Mouse (Mus musculus): Measurements from ENCODE around the gene Pelo. TPM values are rescaled to one million over a fixed set of nuclear protein-coding genes. Genes with fewer than 3 reads are reported as not detected.

Pelo gene
- polyA plus RNA-seq, 1 experiment = 23.7 TPM

- H3K27me3 ChIP-seq (ENCODE audit: control insufficient read depth, insufficient read depth, insufficient read length) = no peaks in the 10 kb centered on the region
- no peak overlapping the region for H3K4me3 ChIP-seq
- H3K36me3 ChIP-seq (ENCODE audit: control insufficient read depth, insufficient read depth) = no peaks in the 10 kb centered on the region
- no peak for TF ChIP-seq REST (IDR thresholded peaks at IDR 0.05; ENCODE audit: insufficient read depth, insufficient read length)
- TF ChIP-seq E2F4 (IDR thresholded peaks at IDR 0.05; ENCODE audit: insufficient read depth) = no peak
- TF ChIP-seq TCF12 (IDR thresholded peaks at IDR 0.05; ENCODE audit: insufficient read depth, poor library complexity, severe bottlenecking) = no peak
- TF ChIP-seq POLR2A (IDR thresholded peaks at IDR 0.05; ENCODE audit: insufficient read length, low read depth) = no peak
- no peak for TF ChIP-seq SRF (IDR thresholded peaks at IDR 0.05; ENCODE audit: control insufficient read depth, insufficient read length, low read depth)
- no peak for TF ChIP-seq USF1 (IDR thresholded peaks at IDR 0.05; ENCODE audit: low read depth)
- no peak for TF ChIP-seq CEBPB (IDR thresholded peaks at IDR 0.05; ENCODE audit: insufficient read depth, poor library complexity, severe bottlenecking)
- TF ChIP-seq MYOD1 (IDR thresholded peaks at IDR 0.05; ENCODE audit: control insufficient read depth in 1 of 3, insufficient read length in 2 of 3, low read depth in 2 of 3) = no peak
- no peak for TF ChIP-seq TCF3 (IDR thresholded peaks at IDR 0.05; ENCODE audit: insufficient read length, low read depth)
- no peak for TF ChIP-seq MYOG (IDR thresholded peaks at IDR 0.05; ENCODE audit: control insufficient read depth in 1 of 3, insufficient read depth in 1 of 3, insufficient read length in 2 of 3, low read depth in 2 of 3)
- no peak for TF ChIP-seq MAX (IDR thresholded peaks at IDR 0.05; ENCODE audit: low read depth)
- TF ChIP-seq POLR2AphosphoS2 (IDR thresholded peaks at IDR 0.05; ENCODE audit: insufficient read length, low read depth) = no peak
- H3ac ChIP-seq (ENCODE audit: control insufficient read depth, insufficient read length) = no peak overlapping the region
- no peaks in the 10 kb centered on the region for H3K79me2 ChIP-seq (ENCODE audit: control insufficient read depth, insufficient read depth)
- no peak overlapping the region for H3K4me2 ChIP-seq (ENCODE audit: low read depth)
Observed at GRCm38 (mm10) chr13:115124521-115124920, 34.5 kb upstream of the Pelo start.

GRCm38 (mm10) chr13:115118756-115119155, 28.8 kb upstream of the Pelo start:
- H3ac ChIP-seq (ENCODE audit: control insufficient read depth, insufficient read length) = no peak overlapping the region
- no peak for TF ChIP-seq POLR2AphosphoS2 (IDR thresholded peaks at IDR 0.05; ENCODE audit: insufficient read length, low read depth)
- no peak for TF ChIP-seq E2F4 (IDR thresholded peaks at IDR 0.05; ENCODE audit: insufficient read depth)
- TF ChIP-seq REST (IDR thresholded peaks at IDR 0.05; ENCODE audit: insufficient read depth, insufficient read length) = no peak
- TF ChIP-seq USF1 (IDR thresholded peaks at IDR 0.05; ENCODE audit: low read depth) = no peak
- TF ChIP-seq CEBPB (IDR thresholded peaks at IDR 0.05; ENCODE audit: insufficient read depth, poor library complexity, severe bottlenecking) = no peak
- TF ChIP-seq SRF (IDR thresholded peaks at IDR 0.05; ENCODE audit: control insufficient read depth, insufficient read length, low read depth) = no peak
- no peak for TF ChIP-seq TCF12 (IDR thresholded peaks at IDR 0.05; ENCODE audit: insufficient read depth, poor library complexity, severe bottlenecking)
- TF ChIP-seq MYOD1 (IDR thresholded peaks at IDR 0.05; ENCODE audit: control insufficient read depth in 1 of 3, insufficient read length in 2 of 3, low read depth in 2 of 3) = no peak
- TF ChIP-seq POLR2A (IDR thresholded peaks at IDR 0.05; ENCODE audit: insufficient read length, low read depth) = no peak
- no peaks in the 10 kb centered on the region for H3K79me2 ChIP-seq (ENCODE audit: control insufficient read depth, insufficient read depth)
- H3K4me2 ChIP-seq (ENCODE audit: low read depth) = no peak overlapping the region
- no peaks in the 10 kb centered on the region for H3K36me3 ChIP-seq (ENCODE audit: control insufficient read depth, insufficient read depth)
- H3K4me3 ChIP-seq = no peak overlapping the region
- H3K27me3 ChIP-seq (ENCODE audit: control insufficient read depth, insufficient read depth, insufficient read length) = no peaks in the 10 kb centered on the region

DNA sequence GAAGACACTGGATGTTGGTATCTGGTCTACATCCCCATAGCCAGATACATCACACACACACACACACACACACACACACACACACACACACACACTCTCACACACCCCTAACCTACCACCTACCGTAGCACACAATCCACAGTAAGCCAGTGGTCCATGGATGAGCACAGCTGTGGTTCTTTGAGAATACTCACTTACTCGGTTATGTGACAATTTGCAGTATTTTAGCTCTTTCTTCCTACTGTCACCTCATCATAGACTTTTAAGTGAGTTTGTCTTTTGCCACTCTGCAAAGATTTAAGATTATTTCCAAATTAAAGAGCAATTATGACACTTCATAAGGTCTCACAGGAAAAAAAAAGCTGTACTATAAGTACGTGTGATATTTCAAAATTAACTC, 28.2 kb upstream of the Pelo start:
- no peak overlapping the region for H3ac ChIP-seq (ENCODE audit: control insufficient read depth, insufficient read length)
- H3K79me2 ChIP-seq (ENCODE audit: control insufficient read depth, insufficient read depth) = no peaks in the 10 kb centered on the region
- no peaks in the 10 kb centered on the region for H3K36me3 ChIP-seq (ENCODE audit: control insufficient read depth, insufficient read depth)
- no peaks in the 10 kb centered on the region for H3K27me3 ChIP-seq (ENCODE audit: control insufficient read depth, insufficient read depth, insufficient read length)
- TF ChIP-seq POLR2AphosphoS2 (IDR thresholded peaks at IDR 0.05; ENCODE audit: insufficient read length, low read depth) = no peak
- no peak for TF ChIP-seq CEBPB (IDR thresholded peaks at IDR 0.05; ENCODE audit: insufficient read depth, poor library complexity, severe bottlenecking)
- no peak overlapping the region for H3K4me2 ChIP-seq (ENCODE audit: low read depth)
- no peak overlapping the region for H3K4me3 ChIP-seq

GRCm38 (mm10) chr13:115116930-115117621, 27.1 kb upstream of the Pelo start:
- Histone ChIP-seq H3K4me3 (no peak overlapping the region), H3K36me3 (ENCODE audit: control insufficient read depth, insufficient read depth) (no peaks in the 10 kb centered on the region), H3K27me3 (ENCODE audit: control insufficient read depth, insufficient read depth, insufficient read length) (no peaks in the 10 kb centered on the region), H3K79me2 (ENCODE audit: control insufficient read depth, insufficient read depth) (no peaks in the 10 kb centered on the region), H3ac (ENCODE audit: control insufficient read depth, insufficient read length) (no peak overlapping the region), H3K4me2 (ENCODE audit: low read depth) (no peak overlapping the region)
- TF ChIP-seq CEBPB (IDR thresholded peaks at IDR 0.05; ENCODE audit: insufficient read depth, poor library complexity, severe bottlenecking) (no peak), USF1 (IDR thresholded peaks at IDR 0.05; ENCODE audit: low read depth) (no peak), POLR2A (IDR thresholded peaks at IDR 0.05; ENCODE audit: insufficient read length, low read depth) (no peak), TCF12 (IDR thresholded peaks at IDR 0.05; ENCODE audit: insufficient read depth, poor library complexity, severe bottlenecking) (no peak), REST (IDR thresholded peaks at IDR 0.05; ENCODE audit: insufficient read depth, insufficient read length) (no peak), SRF (IDR thresholded peaks at IDR 0.05; ENCODE audit: control insufficient read depth, insufficient read length, low read depth) (no peak), MAX (IDR thresholded peaks at IDR 0.05; ENCODE audit: low read depth) (no peak), POLR2AphosphoS2 (IDR thresholded peaks at IDR 0.05; ENCODE audit: insufficient read length, low read depth) (no peak), MYOD1 (IDR thresholded peaks at IDR 0.05; ENCODE audit: control insufficient read depth in 1 of 3, insufficient read length in 2 of 3, low read depth in 2 of 3) (no peak), MYOG (IDR thresholded peaks at IDR 0.05; ENCODE audit: control insufficient read depth in 1 of 3, insufficient read depth in 1 of 3, insufficient read length in 2 of 3, low read depth in 2 of 3) (no peak), E2F4 (IDR thresholded peaks at IDR 0.05; ENCODE audit: insufficient read depth) (no peak), TCF3 (IDR thresholded peaks at IDR 0.05; ENCODE audit: insufficient read length, low read depth) (no peak)

DNA sequence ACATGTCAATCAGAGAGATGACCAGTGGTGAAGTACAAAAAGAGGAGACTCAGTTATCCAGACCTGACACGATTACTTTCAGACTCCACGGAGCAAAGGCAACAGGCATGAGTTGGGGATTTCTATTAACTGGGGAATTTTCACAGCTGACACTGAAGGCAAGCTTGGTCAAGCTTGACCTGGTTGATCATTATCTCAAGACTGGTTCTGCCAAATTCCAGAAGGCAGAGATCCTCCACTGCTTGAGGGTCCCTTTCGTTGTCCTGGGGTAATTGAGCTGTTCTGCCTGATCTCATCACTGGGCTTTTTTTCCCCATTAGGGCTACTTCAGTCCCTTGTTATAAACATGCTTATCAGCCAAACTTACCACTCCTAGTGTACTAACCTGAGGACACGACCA, 19.6 kb upstream of the Pelo start:
- Histone ChIP-seq H3K27me3 (ENCODE audit: control insufficient read depth, insufficient read depth, insufficient read length) (no peaks in the 10 kb centered on the region), H3K4me3 (no peak overlapping the region), H3K79me2 (ENCODE audit: control insufficient read depth, insufficient read depth) (no peaks in the 10 kb centered on the region)

More for the DNA sequence above, 19.6 kb upstream of the Pelo start:
- Histone ChIP-seq H3K36me3 (ENCODE audit: control insufficient read depth, insufficient read depth) (no peaks in the 10 kb centered on the region), H3ac (ENCODE audit: control insufficient read depth, insufficient read length) (no peak overlapping the region), H3K4me2 (ENCODE audit: low read depth) (no peak overlapping the region)
- no peak for TF ChIP-seq TCF3 (IDR thresholded peaks at IDR 0.05; ENCODE audit: insufficient read length, low read depth)
- no peak for TF ChIP-seq E2F4 (IDR thresholded peaks at IDR 0.05; ENCODE audit: insufficient read depth)
